Mouse (Mus musculus): Measurements from ENCODE around the gene Cfap20. TPM values are rescaled to one million over a fixed set of nuclear protein-coding genes. Genes with fewer than 3 reads are reported as not detected.

The Cfap20 gene
- polyA plus RNA-seq, 1 experiment from 2014 or later: 149 TPM

DNA sequence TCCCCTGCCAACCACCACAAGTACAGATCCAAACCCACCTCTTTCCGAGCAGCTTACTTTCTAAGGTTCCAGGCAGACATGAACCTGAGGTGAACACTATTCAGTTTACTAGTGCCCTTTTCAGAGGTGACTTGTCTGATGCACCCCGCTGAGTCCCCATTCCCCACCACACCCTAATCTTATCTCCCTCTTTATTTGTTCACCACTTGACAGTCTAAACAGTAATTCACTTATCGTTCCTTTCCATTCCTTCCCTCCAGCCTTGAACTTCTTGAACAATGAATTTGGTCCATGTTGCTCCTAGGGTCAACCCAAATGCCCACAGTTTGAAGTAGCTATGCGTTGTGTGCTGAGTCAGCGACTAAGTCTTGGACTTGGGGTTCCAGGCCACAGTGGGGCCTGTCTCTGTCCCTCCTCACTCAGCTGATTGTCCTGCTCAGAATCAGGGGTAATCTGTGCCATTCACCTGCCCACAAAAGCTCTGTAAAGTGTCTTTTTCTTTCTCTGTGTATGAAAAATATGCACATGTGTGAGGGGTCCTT lies 5.6 kb upstream of the Cfap20 start:
- Histone ChIP-seq H3K4me2 (ENCODE audit: low read depth, low read length) (no peak overlapping the region), H3K4me1 (replicated peaks; ENCODE audit: control insufficient read depth, insufficient read depth, low read length) (no peaks in the 10 kb centered on the region), H3K4me3 (ENCODE audit: low read length) (no peak overlapping the region), H3K9me3 (ENCODE audit: control insufficient read depth, low read length) (no peaks in the 10 kb centered on the region), H3K27ac (ENCODE audit: low read length) (no peak overlapping the region), H3K36me3 (ENCODE audit: control insufficient read depth, insufficient read depth, low read length) (no peaks in the 10 kb centered on the region), H3K9ac (ENCODE audit: low read length) (no peak overlapping the region), H3K27me3 (ENCODE audit: control insufficient read depth, insufficient read depth, low read depth, low read length) (no peaks in the 10 kb centered on the region)
- WGBS: 56% methylated on average over 5 of the region's 5 CpGs
- no peak for ATAC-seq (ENCODE audit: low read depth)

- ATAC-seq (ENCODE audit: low read depth): no peak
- Histone ChIP-seq H3K36me3 (ENCODE audit: control insufficient read depth, insufficient read depth, low read length) (no peaks in the 10 kb centered on the region), H3K4me1 (replicated peaks; ENCODE audit: control insufficient read depth, insufficient read depth, low read length) (no peaks in the 10 kb centered on the region), H3K9ac (ENCODE audit: low read length) (no peak overlapping the region), H3K27me3 (ENCODE audit: control insufficient read depth, insufficient read depth, low read depth, low read length) (no peaks in the 10 kb centered on the region), H3K4me2 (ENCODE audit: low read depth, low read length) (no peak overlapping the region), H3K9me3 (ENCODE audit: control insufficient read depth, low read length) (no peaks in the 10 kb centered on the region), H3K27ac (ENCODE audit: low read length) (no peak overlapping the region), H3K4me3 (ENCODE audit: low read length) (no peak overlapping the region)
- WGBS: 88% methylated on average over 2 of the region's 2 CpGs
These were observed 4.8 kb upstream of the Cfap20 start for GRCm38 (mm10) chr8:95439421-95439820.

DNA sequence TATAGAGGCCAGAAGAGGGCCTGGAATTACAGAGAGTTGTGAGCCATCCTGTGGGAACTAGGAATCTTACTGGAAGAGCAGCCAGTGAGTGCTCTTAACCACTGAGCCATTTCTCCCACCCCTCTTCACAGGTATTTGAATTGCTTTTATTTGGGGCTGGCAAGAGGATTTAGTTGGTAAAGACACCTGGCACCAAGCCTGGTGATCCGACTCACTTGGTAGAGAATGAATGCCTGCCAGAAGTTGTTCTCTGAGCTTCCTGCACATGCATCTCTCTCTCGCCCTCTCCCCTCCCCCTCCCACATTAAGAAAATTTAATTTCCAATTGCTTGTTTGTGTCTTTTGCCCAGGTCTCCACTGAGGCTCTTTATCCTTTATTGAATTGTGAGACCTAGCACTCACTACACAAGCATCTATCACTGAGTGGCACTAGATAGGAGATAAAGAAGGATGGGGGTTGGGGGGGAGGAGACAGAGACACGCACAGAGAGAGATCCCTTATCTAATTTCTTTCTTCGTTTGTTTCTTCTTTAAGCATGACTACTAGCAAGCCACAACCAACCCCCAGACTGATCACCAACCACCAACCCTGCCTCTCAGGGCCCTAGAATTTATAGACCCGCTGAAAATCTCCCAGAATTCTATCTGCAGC lies 2.8 kb upstream of the Cfap20 start:
- peaks cover 13% of the 10 kb centered on the region for H3K4me1 ChIP-seq (replicated peaks; ENCODE audit: control insufficient read depth, insufficient read depth, low read length)
- no peak overlapping the region for H3K4me3 ChIP-seq (ENCODE audit: low read length)
- H3K4me2 ChIP-seq (ENCODE audit: low read depth, low read length): no peak overlapping the region
- H3K36me3 ChIP-seq (ENCODE audit: control insufficient read depth, insufficient read depth, low read length): no peaks in the 10 kb centered on the region
- no peaks in the 10 kb centered on the region for H3K9me3 ChIP-seq (ENCODE audit: control insufficient read depth, low read length)
- no peak overlapping the region for H3K9ac ChIP-seq (ENCODE audit: low read length)
- 34% methylated on average over 5 of the region's 5 CpGs for WGBS
- H3K27me3 ChIP-seq (ENCODE audit: control insufficient read depth, insufficient read depth, low read depth, low read length): no peaks in the 10 kb centered on the region
- no peak for ATAC-seq (ENCODE audit: low read depth)
- no peak overlapping the region for H3K27ac ChIP-seq (ENCODE audit: low read length)

- H3K9me3 ChIP-seq (ENCODE audit: control insufficient read depth, low read length): no peaks in the 10 kb centered on the region
- 87% methylated on average over 3 of the region's 3 CpGs for WGBS
- no peaks in the 10 kb centered on the region for H3K27me3 ChIP-seq (ENCODE audit: control insufficient read depth, insufficient read depth, low read depth, low read length)
- H3K9ac ChIP-seq (ENCODE audit: low read length): no peak overlapping the region
- H3K36me3 ChIP-seq (ENCODE audit: control insufficient read depth, insufficient read depth, low read length): no peaks in the 10 kb centered on the region
- H3K4me1 ChIP-seq (replicated peaks; ENCODE audit: control insufficient read depth, insufficient read depth, low read length): peaks cover 15% of the 10 kb centered on the region
- H3K4me3 ChIP-seq (ENCODE audit: low read length): no peak overlapping the region
- no peak overlapping the region for H3K4me2 ChIP-seq (ENCODE audit: low read depth, low read length)
- H3K27ac ChIP-seq (ENCODE audit: low read length): no peak overlapping the region
- ATAC-seq (ENCODE audit: low read depth): no peak
These were observed 1.3 kb upstream of the Cfap20 start for GRCm38 (mm10) chr8:95435930-95436329.

GRCm38 (mm10) chr8:95435471-95435870 lies 802 bp upstream of the Cfap20 start:
- Histone ChIP-seq H3K4me3 (ENCODE audit: low read length) (peak overlapping the region; percentile 100; the same call in 1 of the 2 replicates), H3K4me2 (ENCODE audit: low read depth, low read length) (no peak overlapping the region), H3K9ac (ENCODE audit: low read length) (no peak overlapping the region), H3K27me3 (ENCODE audit: control insufficient read depth, insufficient read depth, low read depth, low read length) (no peaks in the 10 kb centered on the region), H3K27ac (ENCODE audit: low read length) (no peak overlapping the region), H3K4me1 (replicated peaks; ENCODE audit: control insufficient read depth, insufficient read depth, low read length) (peaks cover 19% of the 10 kb centered on the region), H3K36me3 (ENCODE audit: control insufficient read depth, insufficient read depth, low read length) (no peaks in the 10 kb centered on the region), H3K9me3 (ENCODE audit: control insufficient read depth, low read length) (no peaks in the 10 kb centered on the region)
- ATAC-seq (ENCODE audit: low read depth): no peak
- 90% methylated on average over 9 of the region's 9 CpGs for WGBS

GRCm38 (mm10) chr8:95434233-95434632 lies 436 bp downstream of the Cfap20 start:
- Histone ChIP-seq H3K27ac (ENCODE audit: low read length) (peak overlapping the region; percentile 92), H3K36me3 (ENCODE audit: control insufficient read depth, insufficient read depth, low read length) (no peaks in the 10 kb centered on the region), H3K4me3 (ENCODE audit: low read length) (peak overlapping the region; percentile 100), H3K4me1 (replicated peaks; ENCODE audit: control insufficient read depth, insufficient read depth, low read length) (peaks cover 30% of the 10 kb centered on the region), H3K27me3 (ENCODE audit: control insufficient read depth, insufficient read depth, low read depth, low read length) (no peaks in the 10 kb centered on the region), H3K4me2 (ENCODE audit: low read depth, low read length) (peak overlapping the region; percentile 93), H3K9me3 (ENCODE audit: control insufficient read depth, low read length) (no peaks in the 10 kb centered on the region), H3K9ac (ENCODE audit: low read length) (peak overlapping the region; percentile 95)
- ATAC-seq (ENCODE audit: low read depth): peak; percentile 34
- WGBS: 0% methylated on average over 25 of the region's 25 CpGs

GRCm38 (mm10) chr8:95433124-95433523 lies 1.5 kb downstream of the Cfap20 start:
- no peak overlapping the region; the same call in 1 of the 2 replicates for H3K27ac ChIP-seq (ENCODE audit: low read length)
- peak overlapping the region; percentile 93 for H3K4me2 ChIP-seq (ENCODE audit: low read depth, low read length)
- H3K9ac ChIP-seq (ENCODE audit: low read length): peak overlapping the region; percentile 95
- peak overlapping the region; percentile 100 for H3K4me3 ChIP-seq (ENCODE audit: low read length)
- no peak for ATAC-seq (ENCODE audit: low read depth)
- no peaks in the 10 kb centered on the region for H3K36me3 ChIP-seq (ENCODE audit: control insufficient read depth, insufficient read depth, low read length)
- no peaks in the 10 kb centered on the region for H3K27me3 ChIP-seq (ENCODE audit: control insufficient read depth, insufficient read depth, low read depth, low read length)
- peaks cover 41% of the 10 kb centered on the region for H3K4me1 ChIP-seq (replicated peaks; ENCODE audit: control insufficient read depth, insufficient read depth, low read length)
- no peaks in the 10 kb centered on the region for H3K9me3 ChIP-seq (ENCODE audit: control insufficient read depth, low read length)
- 42% methylated on average over 4 of the region's 4 CpGs for WGBS

GRCm38 (mm10) chr8:95432471-95432870 lies 2.2 kb downstream of the Cfap20 start:
- H3K9ac ChIP-seq (ENCODE audit: low read length): peak overlapping the region; percentile 95; the same call in 1 of the 2 replicates
- 0 out of 2 replicates have a peak overlapping the region, but pooled peaks have one; percentile 93 for H3K4me2 ChIP-seq (ENCODE audit: low read depth, low read length)
- H3K4me3 ChIP-seq (ENCODE audit: low read length): no peak overlapping the region
- no peaks in the 10 kb centered on the region for H3K36me3 ChIP-seq (ENCODE audit: control insufficient read depth, insufficient read depth, low read length)
- 51% methylated on average over 3 of the region's 3 CpGs for WGBS
- no peak for ATAC-seq (ENCODE audit: low read depth)
- H3K27ac ChIP-seq (ENCODE audit: low read length): no peak overlapping the region
- peaks cover 48% of the 10 kb centered on the region for H3K4me1 ChIP-seq (replicated peaks; ENCODE audit: control insufficient read depth, insufficient read depth, low read length)
- no peaks in the 10 kb centered on the region for H3K27me3 ChIP-seq (ENCODE audit: control insufficient read depth, insufficient read depth, low read depth, low read length)
- H3K9me3 ChIP-seq (ENCODE audit: control insufficient read depth, low read length): no peaks in the 10 kb centered on the region

DNA sequence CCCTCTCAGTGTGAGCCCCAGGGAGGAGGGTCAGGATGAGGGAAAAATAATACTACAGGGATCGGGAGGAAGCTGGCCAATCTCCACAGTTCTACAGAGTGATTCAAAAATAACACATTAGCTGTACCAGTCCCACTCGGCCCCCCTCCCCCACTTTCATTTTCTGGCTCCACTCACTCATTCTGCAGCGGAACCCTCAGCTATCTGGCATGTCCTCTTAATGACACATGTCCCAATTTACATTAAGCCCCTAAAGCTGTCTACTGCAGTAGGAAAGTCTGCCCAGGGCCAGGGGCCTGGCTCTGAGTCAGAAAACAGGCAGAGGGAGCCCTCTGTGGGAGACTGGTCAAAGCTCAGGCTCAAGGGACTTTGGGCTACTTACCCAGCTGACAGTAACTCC lies 4.7 kb downstream of the Cfap20 start:
- no peak overlapping the region for H3K4me3 ChIP-seq (ENCODE audit: low read length)
- H3K9me3 ChIP-seq (ENCODE audit: control insufficient read depth, low read length): no peaks in the 10 kb centered on the region
- ATAC-seq (ENCODE audit: low read depth): peak; percentile 53
- no peaks in the 10 kb centered on the region for H3K36me3 ChIP-seq (ENCODE audit: control insufficient read depth, insufficient read depth, low read length)
- 21% methylated on average over 3 of the region's 3 CpGs for WGBS
- H3K9ac ChIP-seq (ENCODE audit: low read length): peak overlapping the region; percentile 18; the same call in 1 of the 2 replicates
- peak overlapping the region; percentile 33 for H3K4me2 ChIP-seq (ENCODE audit: low read depth, low read length)
- peak overlapping the region; percentile 61 for H3K27ac ChIP-seq (ENCODE audit: low read length)
- peaks cover 69% of the 10 kb centered on the region for H3K4me1 ChIP-seq (replicated peaks; ENCODE audit: control insufficient read depth, insufficient read depth, low read length)
- H3K27me3 ChIP-seq (ENCODE audit: control insufficient read depth, insufficient read depth, low read depth, low read length): no peaks in the 10 kb centered on the region

Data from lung, embryonic 16.5 days (tissue).